Mouse (Mus musculus) spleen, adult 2 months (tissue): ENCODE data around the gene Stom. TPM values are rescaled to one million over a fixed set of nuclear protein-coding genes. Genes with fewer than 3 reads are reported as not detected.

Experiments used
- DNase-seq, 2 experiments: peaks; one replicate each; pipeline versions ENCODE4 v3.0.0 to v3.0.0-alpha.2; 2012 to 2021; ENCODE audit warnings: low spot score in 2 of 2, low read depth in 1 of 2
- H3K27ac ChIP-seq: fragments of 200-500 bp; 2 replicates; pipeline ENCODE4 v1.5.1; 2012; ENCODE audit warnings: low read length, inconsistent platforms; ENCODE audit not compliant: insufficient read depth
- H3K27me3 ChIP-seq: fragments of 200-500 bp; 2 replicates; pipeline ENCODE4 v1.6.1; 2012; ENCODE audit warnings: mild to moderate bottlenecking, moderate library complexity, low read length, inconsistent platforms; ENCODE audit not compliant: control insufficient read depth, insufficient read depth
- H3K36me3 ChIP-seq: fragments of 200-500 bp; 2 replicates; pipeline ENCODE4 v1.6.1; 2012; ENCODE audit warnings: mild to moderate bottlenecking, low read length, inconsistent platforms; ENCODE audit not compliant: control insufficient read depth, insufficient read depth
- H3K4me1 ChIP-seq: fragments of 200-500 bp; 2 replicates; pipeline ENCODE4 v1.6.1; 2011; ENCODE audit warnings: inconsistent platforms; ENCODE audit not compliant: control insufficient read depth, insufficient read depth, insufficient read length
- H3K4me3 ChIP-seq: fragments of 200-500 bp; 2 replicates; pipeline ENCODE4 v1.5.1; 2011; ENCODE audit warnings: mild to moderate bottlenecking, inconsistent platforms; ENCODE audit not compliant: insufficient read depth, insufficient read length; ENCODE audit errors: extremely low read depth
- CTCF ChIP-seq: fragments of 200-500 bp; IDR thresholded peaks from 2 replicates; pipeline ENCODE4 v1.5.1; 2011; ENCODE audit warnings: mild to moderate bottlenecking, inconsistent platforms; ENCODE audit not compliant: insufficient read depth, insufficient read length, insufficient replicate concordance; ENCODE audit errors: extremely low read depth
- POLR2A ChIP-seq: fragments of 200-500 bp; IDR thresholded peaks from 2 replicates; pipeline ENCODE4 v1.6.1; 2011; ENCODE audit warnings: low read depth, low read length, inconsistent platforms
- WGBS: fragments of 180-500 bp; shearing (Covaris S2); methylation state at CpG from one replicate; pipeline ENCODE4 v1.1.7; 2018; 5-methylcytosine and 5-hydroxymethylcytosine counted together
- polyA plus RNA-seq: library from polyadenylated mRNA; depleted of rRNA; stranded (reverse); fragments of >200 nt; gene quantifications from 2 replicates; pipeline ENCODE4 v1.2.3, GENCODE M21; 2012; rRNA removed

The Stom gene
- 34.3 and 41.9 TPM in 2 replicates for polyA plus RNA-seq

DNA sequence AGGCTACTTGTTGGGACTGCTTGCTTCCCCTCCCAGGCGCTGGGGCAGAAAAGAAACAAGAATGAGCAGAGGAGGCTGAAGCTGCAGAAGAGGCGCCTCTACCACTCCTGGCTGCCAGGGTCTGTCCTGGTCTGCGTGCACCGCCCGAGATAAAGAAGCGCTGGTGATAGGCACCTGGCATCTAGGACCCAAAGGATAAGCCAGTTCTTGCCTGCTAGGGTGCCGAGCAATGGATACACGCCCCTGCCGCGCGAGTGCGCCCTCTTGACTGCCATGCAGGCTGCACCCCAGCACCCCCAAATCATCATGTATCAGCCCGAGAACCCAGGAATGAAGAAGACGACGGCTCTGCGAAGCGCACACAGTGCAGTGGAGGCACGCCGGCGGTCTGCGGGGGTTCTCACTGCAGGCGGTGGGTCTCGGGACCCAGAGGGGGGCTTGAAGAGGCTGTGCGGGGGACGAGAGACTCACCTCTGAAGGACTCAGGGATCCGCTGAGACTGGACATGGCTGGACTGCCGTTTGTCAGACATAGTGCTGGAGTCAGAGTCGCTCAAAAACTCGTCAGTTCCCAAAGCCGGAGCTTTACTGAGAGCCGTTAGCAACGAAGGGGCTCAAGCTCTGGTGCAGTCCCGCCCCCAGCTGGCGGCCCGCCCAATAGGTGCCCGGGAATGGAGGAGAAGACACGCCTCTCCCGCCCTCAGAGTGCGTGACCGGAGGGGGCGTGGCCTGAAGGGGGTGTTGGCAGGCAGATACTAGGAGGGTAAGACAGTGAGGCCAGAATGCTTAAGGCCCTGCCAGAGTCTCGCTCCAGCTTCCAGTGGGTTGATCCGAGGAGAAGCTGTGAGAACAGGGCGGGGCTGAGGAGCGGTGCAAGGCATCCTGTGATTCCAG is at the start of gene Stom:
TSS of gene Stom (minus strand) at position 589 of the 893 bp plus-strand sequence.
- Histone ChIP-seq H3K4me3 (peak within 1 kb of the TSS; percentile 67), H3K27me3 (no peaks in the 10 kb centered on the region), H3K4me1 (peaks cover 3% of the 10 kb centered on the region; the same call in 1 of the 2 replicates), H3K27ac (peak within 1 kb of the TSS; percentile 71), H3K36me3 (no peaks in the 10 kb centered on the region)
- TF ChIP-seq CTCF (no peak), POLR2A (peak; percentile 46; the same call in 1 of the 2 replicates)
- WGBS: 1% methylated on average over 45 of the region's 45 CpGs
- DNase-seq: peak; percentile 87 to 99

DNA sequence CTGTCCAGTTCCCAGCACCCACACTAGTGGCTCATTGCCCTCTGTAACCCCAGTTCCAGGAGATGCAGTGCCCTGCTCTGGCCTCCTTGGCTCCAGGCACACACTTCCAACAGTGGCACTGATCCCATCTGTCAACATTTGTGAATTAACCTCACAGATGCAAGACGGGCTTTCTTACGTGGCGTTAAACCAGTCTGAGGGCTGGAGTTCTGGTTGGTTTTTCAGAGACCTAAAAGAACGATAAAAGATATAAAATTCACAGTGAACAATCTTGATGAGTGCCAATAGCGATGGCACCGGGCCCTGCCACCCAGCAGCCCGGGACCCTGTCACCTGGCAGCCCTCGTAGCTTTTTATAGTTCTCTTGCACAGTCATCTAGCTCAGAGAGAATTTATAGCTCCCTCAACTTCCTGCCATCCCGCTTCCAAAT is 48.7 kb upstream of the Stom start:
- Histone ChIP-seq H3K4me1 (no peaks in the 10 kb centered on the region), H3K27me3 (no peaks in the 10 kb centered on the region), H3K4me3 (no peak overlapping the region), H3K36me3 (no peaks in the 10 kb centered on the region), H3K27ac (no peak overlapping the region)
- TF ChIP-seq CTCF: no peak
- no peak for TF ChIP-seq POLR2A
- no peak for DNase-seq
- 63% methylated on average over 9 of the region's 9 CpGs for WGBS

DNA sequence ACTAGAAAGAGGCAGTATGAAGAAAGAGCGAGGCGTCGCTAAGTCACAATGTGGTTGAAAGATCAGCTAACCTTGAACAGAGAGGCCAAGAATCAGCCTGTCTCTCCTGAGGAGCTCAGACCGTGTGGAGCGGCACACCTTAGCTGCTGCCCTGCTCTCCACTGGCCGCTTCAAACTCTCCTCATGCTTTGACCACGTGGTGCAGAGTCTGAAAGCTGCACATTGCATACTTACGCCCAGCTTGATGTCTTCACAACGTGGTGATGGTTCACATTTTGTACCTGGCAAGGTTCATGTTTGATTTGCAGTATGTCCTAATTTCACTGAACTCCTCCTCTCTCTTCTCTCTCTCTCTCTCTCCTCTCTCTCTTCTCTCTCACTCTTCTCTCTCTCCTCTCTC is 42.5 kb upstream of the Stom start:
- no peaks in the 10 kb centered on the region for H3K4me1 ChIP-seq
- no peak overlapping the region for H3K4me3 ChIP-seq
- no peak for DNase-seq
- no peaks in the 10 kb centered on the region for H3K27me3 ChIP-seq
- no peaks in the 10 kb centered on the region for H3K36me3 ChIP-seq
- WGBS: 88% methylated on average over 9 of the region's 9 CpGs
- TF ChIP-seq CTCF: no peak
- TF ChIP-seq POLR2A: no peak
- no peak overlapping the region for H3K27ac ChIP-seq

DNA sequence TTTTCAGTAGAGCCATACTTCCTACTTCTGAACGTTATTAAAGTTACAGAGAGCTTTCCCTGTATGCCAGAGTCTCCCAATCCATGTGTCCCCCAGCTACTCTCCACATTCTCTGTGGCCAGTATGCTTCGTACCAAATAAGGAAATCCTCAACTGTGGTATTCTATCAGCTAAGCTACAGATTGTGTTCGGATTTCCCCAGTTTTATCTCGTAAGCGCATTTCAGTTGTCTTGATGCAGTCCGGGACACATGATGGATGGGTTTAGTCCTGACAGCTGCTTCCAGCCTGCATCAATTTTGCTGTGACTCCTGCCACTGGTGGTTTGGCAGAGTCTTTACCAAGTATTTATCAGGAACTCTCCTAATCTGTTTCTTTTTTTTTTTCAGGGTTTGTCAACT is 40.8 kb upstream of the Stom start:
- H3K4me3 ChIP-seq: no peak overlapping the region
- 28% methylated on average over 6 of the region's 6 CpGs for WGBS

DNA sequence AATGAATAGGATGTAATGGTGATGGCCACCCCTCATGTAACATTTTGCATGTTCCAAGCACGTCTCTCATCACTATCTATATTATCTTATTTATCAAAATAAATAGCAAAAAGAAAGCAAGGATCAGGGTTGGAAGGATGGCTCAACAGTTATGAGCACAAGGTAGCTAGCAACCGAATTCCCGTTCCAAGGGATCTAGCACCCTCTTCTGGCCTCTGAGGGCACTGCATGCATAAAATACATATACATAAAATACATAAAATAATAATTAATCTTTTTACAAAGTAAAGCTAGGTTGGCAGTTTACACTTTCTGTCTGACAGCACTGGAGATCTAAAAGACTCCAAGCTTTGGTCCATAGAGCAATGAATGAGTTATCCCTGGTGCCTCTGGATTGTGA is 36.2 kb upstream of the Stom start:
- no peaks in the 10 kb centered on the region for H3K27me3 ChIP-seq
- DNase-seq: no peak
- TF ChIP-seq CTCF: peak; percentile 22; the same call in 1 of the 2 replicates
- no peak for TF ChIP-seq POLR2A
- no peak overlapping the region for H3K27ac ChIP-seq
- H3K4me1 ChIP-seq: no peaks in the 10 kb centered on the region
- WGBS: 38% methylated on average over 3 of the region's 3 CpGs
- no peak overlapping the region for H3K4me3 ChIP-seq
- H3K36me3 ChIP-seq: no peaks in the 10 kb centered on the region

More for the DNA sequence above, 40.8 kb upstream of the Stom start:
- TF ChIP-seq POLR2A (no peak), CTCF (no peak)
- Histone ChIP-seq H3K27me3 (no peaks in the 10 kb centered on the region), H3K36me3 (no peaks in the 10 kb centered on the region), H3K4me1 (no peaks in the 10 kb centered on the region), H3K27ac (no peak overlapping the region)
- DNase-seq: no peak

DNA sequence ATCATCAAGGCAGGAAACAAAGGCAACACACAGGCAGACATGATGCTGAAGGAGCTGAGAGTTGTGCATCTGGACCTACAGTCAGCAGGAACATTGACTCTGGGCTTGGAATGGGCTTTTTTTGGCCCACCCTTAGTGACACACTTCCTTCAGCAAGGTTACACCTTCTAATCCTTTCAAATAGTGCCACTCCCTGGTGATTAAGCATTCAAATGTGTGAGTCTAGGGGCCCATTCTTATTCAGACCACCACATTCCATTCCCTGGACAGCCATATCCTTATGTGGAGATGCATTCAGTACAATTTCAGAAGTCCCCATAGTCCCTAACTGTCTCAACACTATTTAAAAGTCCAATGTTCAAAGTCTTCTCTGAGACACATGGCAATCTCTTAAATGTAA is 33.9 kb upstream of the Stom start:
- no peak overlapping the region for H3K27ac ChIP-seq
- H3K4me1 ChIP-seq: no peaks in the 10 kb centered on the region
- H3K27me3 ChIP-seq: no peaks in the 10 kb centered on the region
- no peak overlapping the region for H3K4me3 ChIP-seq
- no peak for DNase-seq
- no peaks in the 10 kb centered on the region for H3K36me3 ChIP-seq
- no peak for TF ChIP-seq POLR2A
- TF ChIP-seq CTCF: no peak

DNA sequence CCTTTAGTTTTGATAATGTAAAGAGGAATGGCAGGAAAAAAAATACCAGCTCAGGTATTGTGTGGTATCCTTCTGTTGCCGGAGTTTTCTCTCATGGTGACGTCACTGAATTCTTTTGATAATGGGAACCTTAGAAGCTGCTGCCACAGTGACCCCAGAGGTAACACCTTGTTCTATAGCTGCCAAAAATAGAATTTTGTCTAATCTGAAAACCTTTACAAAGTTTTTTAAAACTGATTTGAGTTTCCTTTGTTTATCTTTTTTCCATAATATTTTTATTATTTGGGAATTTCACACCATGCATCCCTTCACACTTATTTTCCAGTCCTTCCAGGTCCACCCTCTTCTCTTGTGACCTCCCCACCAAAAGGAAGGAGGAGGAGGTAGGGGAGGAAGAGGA is 30.9 kb upstream of the Stom start, which contains the start of gene 4930568D16Rik:
TSS of gene 4930568D16Rik (minus strand) at position 101 of the 400 bp plus-strand sequence.
- H3K27me3 ChIP-seq: no peaks in the 10 kb centered on the region
- no peaks in the 10 kb centered on the region for H3K4me1 ChIP-seq
- DNase-seq: no peak
- H3K36me3 ChIP-seq: no peaks in the 10 kb centered on the region
- H3K4me3 ChIP-seq: no peak within 1 kb of the TSS
- no peak within 1 kb of the TSS for H3K27ac ChIP-seq
- TF ChIP-seq POLR2A (no peak), CTCF (no peak)
- WGBS: 86% methylated on average over 2 of the region's 2 CpGs
